Mouse (Mus musculus): ENCODE data around the gene Pgghg. TPM values are rescaled to one million over a fixed set of nuclear protein-coding genes. Genes with fewer than 3 reads are reported as not detected.

Gene Pgghg
- 23.0 and 24.4 TPM in 2 replicates for polyA plus RNA-seq (2016; fragmentation: Nextera tagmentation; extraction: Ambion mirVana)

GRCm38 (mm10) chr7:140941222-140942051 lies at the start of gene Pgghg:
Pgghg (plus strand) TSS chr7:140941391.
- H3K4me3 ChIP-seq = peak within 1 kb of the TSS; percentile 49
- H3K27me3 ChIP-seq = no peaks in the 10 kb centered on the region
- WGBS = 3% methylated on average over 33 of the region's 33 CpGs
- peak; percentile 80 for ATAC-seq (ENCODE audit: insufficient number of reproducible peaks, insufficient read depth, low FRiP score, low TSS enrichment)
- no peaks in the 10 kb centered on the region for H3K9me3 ChIP-seq
- H3K9ac ChIP-seq = peak within 1 kb of the TSS; percentile 57
- peak within 1 kb of the TSS; percentile 65 for H3K4me2 ChIP-seq (replicated peaks)
- H3K27ac ChIP-seq = peak within 1 kb of the TSS; percentile 82
- peaks cover 23% of the 10 kb centered on the region for H3K4me1 ChIP-seq
- peaks cover 15% of the 10 kb centered on the region for H3K36me3 ChIP-seq

- Histone ChIP-seq H3K4me3 (no peak overlapping the region), H3K9me3 (no peaks in the 10 kb centered on the region), H3K9ac (no peak overlapping the region), H3K36me3 (peaks cover 81% of the 10 kb centered on the region), H3K4me1 (no peaks in the 10 kb centered on the region), H3K27me3 (no peaks in the 10 kb centered on the region), H3K4me2 (replicated peaks) (no peak overlapping the region), H3K27ac (no peak overlapping the region)
- 87% methylated on average over 7 of the region's 7 CpGs for WGBS
- no peak for ATAC-seq (ENCODE audit: insufficient number of reproducible peaks, insufficient read depth, low FRiP score, low TSS enrichment)
These were observed 47.2 kb upstream of the Pgghg start for GRCm38 (mm10) chr7:140894031-140894430.

GRCm38 (mm10) chr7:140894611-140895010 lies 46.6 kb upstream of the Pgghg start:
- no peaks in the 10 kb centered on the region for H3K27me3 ChIP-seq
- no peak for ATAC-seq (ENCODE audit: insufficient number of reproducible peaks, insufficient read depth, low FRiP score, low TSS enrichment)
- WGBS = 92% methylated on average over 3 of the region's 3 CpGs
- no peak overlapping the region for H3K27ac ChIP-seq
- no peaks in the 10 kb centered on the region for H3K4me1 ChIP-seq
- H3K9ac ChIP-seq = no peak overlapping the region
- no peaks in the 10 kb centered on the region for H3K9me3 ChIP-seq
- H3K4me3 ChIP-seq = no peak overlapping the region
- no peak overlapping the region for H3K4me2 ChIP-seq (replicated peaks)
- H3K36me3 ChIP-seq = peaks cover 81% of the 10 kb centered on the region

GRCm38 (mm10) chr7:140897863-140898262 lies 43.3 kb upstream of the Pgghg start:
- H3K4me3 ChIP-seq = no peak overlapping the region
- H3K4me2 ChIP-seq (replicated peaks) = no peak overlapping the region
- H3K4me1 ChIP-seq = peaks cover 4% of the 10 kb centered on the region; the same call in 1 of the 2 replicates
- H3K9me3 ChIP-seq = no peaks in the 10 kb centered on the region
- H3K9ac ChIP-seq = no peak overlapping the region
- no peaks in the 10 kb centered on the region for H3K27me3 ChIP-seq
- H3K27ac ChIP-seq = no peak overlapping the region
- no peak for ATAC-seq (ENCODE audit: insufficient number of reproducible peaks, insufficient read depth, low FRiP score, low TSS enrichment)
- 77% methylated on average over 7 of the region's 7 CpGs for WGBS
- H3K36me3 ChIP-seq = peaks cover 68% of the 10 kb centered on the region

GRCm38 (mm10) chr7:140899121-140899520 lies 42.1 kb upstream of the Pgghg start:
- peaks cover 56% of the 10 kb centered on the region for H3K36me3 ChIP-seq
- H3K4me2 ChIP-seq (replicated peaks) = no peak overlapping the region
- 71% methylated on average over 3 of the region's 3 CpGs for WGBS
- no peaks in the 10 kb centered on the region for H3K27me3 ChIP-seq
- peaks cover 4% of the 10 kb centered on the region; the same call in 1 of the 2 replicates for H3K4me1 ChIP-seq
- no peak overlapping the region for H3K9ac ChIP-seq
- H3K9me3 ChIP-seq = no peaks in the 10 kb centered on the region
- ATAC-seq (ENCODE audit: insufficient number of reproducible peaks, insufficient read depth, low FRiP score, low TSS enrichment) = no peak
- H3K4me3 ChIP-seq = no peak overlapping the region
- no peak overlapping the region for H3K27ac ChIP-seq

GRCm38 (mm10) chr7:140900220-140900619 lies 41.0 kb upstream of the Pgghg start, which contains the start of gene Cox8b:
Cox8b (minus strand) TSS chr7:140900446.
- Histone ChIP-seq H3K9ac (no peak within 1 kb of the TSS), H3K36me3 (peaks cover 48% of the 10 kb centered on the region), H3K4me1 (peaks cover 4% of the 10 kb centered on the region; the same call in 1 of the 2 replicates), H3K9me3 (no peaks in the 10 kb centered on the region), H3K27me3 (no peaks in the 10 kb centered on the region), H3K4me3 (no peak within 1 kb of the TSS), H3K27ac (no peak within 1 kb of the TSS), H3K4me2 (replicated peaks) (no peak within 1 kb of the TSS)
- ATAC-seq (ENCODE audit: insufficient number of reproducible peaks, insufficient read depth, low FRiP score, low TSS enrichment) = no peak
- WGBS = 80% methylated on average over 10 of the region's 10 CpGs

GRCm38 (mm10) chr7:140902036-140902875 lies 38.9 kb upstream of the Pgghg start:
- H3K4me2 ChIP-seq (replicated peaks) = no peak overlapping the region
- WGBS = 52% methylated on average over 15 of the region's 15 CpGs
- H3K9me3 ChIP-seq = no peaks in the 10 kb centered on the region
- H3K27me3 ChIP-seq = no peaks in the 10 kb centered on the region
- H3K4me1 ChIP-seq = peaks cover 4% of the 10 kb centered on the region; the same call in 1 of the 2 replicates
- H3K27ac ChIP-seq = no peak overlapping the region
- ATAC-seq (ENCODE audit: insufficient number of reproducible peaks, insufficient read depth, low FRiP score, low TSS enrichment) = no peak
- H3K36me3 ChIP-seq = peaks cover 29% of the 10 kb centered on the region
- 0 out of 2 replicates have a peak overlapping the region, but pooled peaks have one; percentile 2 for H3K9ac ChIP-seq
- H3K4me3 ChIP-seq = no peak overlapping the region

- H3K27ac ChIP-seq = no peak overlapping the region
- H3K4me1 ChIP-seq = peaks cover 4% of the 10 kb centered on the region
- no peak overlapping the region for H3K4me2 ChIP-seq (replicated peaks)
- H3K9ac ChIP-seq = no peak overlapping the region
- no peak for ATAC-seq (ENCODE audit: insufficient number of reproducible peaks, insufficient read depth, low FRiP score, low TSS enrichment)
- H3K36me3 ChIP-seq = peaks cover 20% of the 10 kb centered on the region
- WGBS = 22% methylated on average over 13 of the region's 13 CpGs
- H3K27me3 ChIP-seq = no peaks in the 10 kb centered on the region
- H3K9me3 ChIP-seq = no peaks in the 10 kb centered on the region
- H3K4me3 ChIP-seq = no peak overlapping the region
These were observed 38.0 kb upstream of the Pgghg start for GRCm38 (mm10) chr7:140903212-140903611.

- Histone ChIP-seq H3K27ac (no peak overlapping the region), H3K4me3 (no peak overlapping the region), H3K4me1 (peaks cover 4% of the 10 kb centered on the region), H3K9ac (no peak overlapping the region), H3K36me3 (peaks cover 2% of the 10 kb centered on the region; the same call in 1 of the 2 replicates), H3K4me2 (replicated peaks) (no peak overlapping the region), H3K9me3 (no peaks in the 10 kb centered on the region), H3K27me3 (no peaks in the 10 kb centered on the region)
- no peak for ATAC-seq (ENCODE audit: insufficient number of reproducible peaks, insufficient read depth, low FRiP score, low TSS enrichment)
- 71% methylated on average over 2 of the region's 2 CpGs for WGBS
These were observed 35.5 kb upstream of the Pgghg start for GRCm38 (mm10) chr7:140905642-140906081.

GRCm38 (mm10) chr7:140907131-140907530 lies 34.1 kb upstream of the Pgghg start:
- no peaks in the 10 kb centered on the region for H3K36me3 ChIP-seq
- no peaks in the 10 kb centered on the region for H3K9me3 ChIP-seq
- H3K27ac ChIP-seq = no peak overlapping the region
- no peak overlapping the region for H3K4me3 ChIP-seq
- WGBS = 81% methylated on average over 13 of the region's 13 CpGs
- no peak overlapping the region for H3K9ac ChIP-seq
- no peaks in the 10 kb centered on the region for H3K27me3 ChIP-seq
- ATAC-seq (ENCODE audit: insufficient number of reproducible peaks, insufficient read depth, low FRiP score, low TSS enrichment) = no peak
- H3K4me1 ChIP-seq = no peaks in the 10 kb centered on the region; the same call in 1 of the 2 replicates
- H3K4me2 ChIP-seq (replicated peaks) = no peak overlapping the region

GRCm38 (mm10) chr7:140907697-140908096 lies 33.5 kb upstream of the Pgghg start:
- no peaks in the 10 kb centered on the region for H3K9me3 ChIP-seq
- WGBS = 85% methylated on average over 7 of the region's 7 CpGs
- H3K4me1 ChIP-seq = no peaks in the 10 kb centered on the region; the same call in 1 of the 2 replicates
- no peak overlapping the region for H3K4me3 ChIP-seq
- no peak overlapping the region for H3K4me2 ChIP-seq (replicated peaks)
- H3K36me3 ChIP-seq = no peaks in the 10 kb centered on the region
- H3K27ac ChIP-seq = no peak overlapping the region
- no peak for ATAC-seq (ENCODE audit: insufficient number of reproducible peaks, insufficient read depth, low FRiP score, low TSS enrichment)
- H3K9ac ChIP-seq = no peak overlapping the region
- H3K27me3 ChIP-seq = no peaks in the 10 kb centered on the region

Data from embryonic facial prominence, embryonic 12.5 days (tissue).